Mouse (Mus musculus): ENCODE data around the gene Vdac1.
A peak's percentile ranks its signal among the peaks of the same experiment; 100 is the strongest.
"Not testable (repeated sequence)": the region's sequence is repeated elsewhere in the genome, so short reads cannot be mapped to it uniquely, and the experiment has no call there.

The Vdac1 gene

DNA sequence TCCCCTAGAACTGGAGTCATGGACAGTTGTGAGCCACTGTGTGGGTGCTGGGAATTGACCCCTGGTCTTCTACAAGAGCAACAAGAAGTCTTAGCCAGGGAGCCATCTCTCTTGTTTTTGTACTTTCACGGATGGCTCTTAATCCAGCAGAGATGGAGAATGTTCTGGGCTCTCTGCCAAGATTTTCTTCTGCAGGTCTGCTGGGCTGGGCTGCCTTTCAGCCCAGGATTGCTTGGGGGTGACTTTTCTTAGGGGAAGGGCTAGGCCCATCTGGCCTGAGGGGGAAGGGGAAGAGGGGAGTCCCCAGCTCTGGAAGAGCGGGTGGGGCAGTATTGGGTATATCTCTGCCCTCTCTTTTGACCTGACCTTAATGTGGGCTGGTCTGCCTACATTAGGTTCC is 9.9 kb downstream of the Vdac1 start:
- DNase-seq (ENCODE audit: extremely low spot score), result no peak

DNA sequence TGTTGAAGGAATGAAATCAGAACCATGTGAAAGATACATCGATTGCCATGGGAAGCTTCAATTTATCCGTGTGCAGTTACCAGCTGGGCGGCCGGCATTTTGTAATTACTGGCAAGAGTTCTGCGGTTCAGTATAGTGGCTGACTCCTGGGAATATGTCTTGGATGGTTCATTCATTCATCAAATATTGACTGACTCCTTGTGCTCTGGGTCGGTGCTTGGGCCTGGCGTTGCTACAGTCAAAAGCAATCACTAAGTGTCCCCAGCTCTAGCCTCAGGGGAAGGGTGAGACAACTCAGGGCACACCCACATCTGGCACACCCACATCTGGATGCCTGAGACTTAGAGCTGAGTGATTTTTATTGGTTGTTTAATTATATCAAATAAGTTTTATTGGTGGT is 13.2 kb downstream of the Vdac1 start:
- no peak for DNase-seq (ENCODE audit: extremely low spot score)

DNA sequence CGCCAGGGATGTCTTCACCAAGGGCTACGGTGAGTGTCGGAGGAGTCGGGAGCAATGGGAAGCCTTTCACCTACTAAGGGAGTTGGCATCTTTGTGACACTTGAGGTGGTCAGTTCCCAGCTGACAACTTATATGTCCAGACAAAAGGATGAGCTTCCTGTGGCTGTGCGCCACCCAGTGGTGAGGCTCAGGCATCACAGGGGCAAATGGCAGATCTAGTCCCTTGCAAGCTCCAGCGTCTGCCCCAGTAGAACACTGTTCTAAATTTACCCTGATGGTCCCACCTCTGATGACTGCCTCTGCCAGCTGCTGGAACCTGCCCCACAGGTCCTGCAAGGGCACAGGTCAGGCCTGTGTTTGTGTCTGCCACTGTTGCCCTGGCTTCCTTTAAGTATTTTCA is 13.7 kb downstream of the Vdac1 start:
- peak; percentile 55 for DNase-seq (ENCODE audit: extremely low spot score)

DNA sequence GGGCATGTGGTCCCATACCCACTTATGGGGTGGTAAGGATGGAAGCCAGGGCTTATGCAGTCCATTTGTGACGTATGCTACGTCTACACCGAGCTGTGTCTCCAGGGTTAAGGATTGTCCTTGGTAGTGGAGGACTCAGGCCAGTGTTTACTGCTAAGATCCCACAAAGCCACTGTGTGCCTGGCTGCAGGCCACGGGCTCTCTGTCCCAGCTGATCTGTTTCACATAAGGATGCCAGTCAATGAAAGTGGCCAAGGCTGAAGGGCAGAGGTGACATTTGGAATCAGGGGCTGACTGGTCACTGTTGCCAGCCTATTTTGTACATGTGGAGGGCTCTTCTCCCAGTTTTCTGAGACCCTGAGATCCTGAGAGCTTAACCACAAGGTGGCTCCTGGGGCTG is 16.9 kb downstream of the Vdac1 start:
- no peak for DNase-seq (ENCODE audit: extremely low spot score)

DNA sequence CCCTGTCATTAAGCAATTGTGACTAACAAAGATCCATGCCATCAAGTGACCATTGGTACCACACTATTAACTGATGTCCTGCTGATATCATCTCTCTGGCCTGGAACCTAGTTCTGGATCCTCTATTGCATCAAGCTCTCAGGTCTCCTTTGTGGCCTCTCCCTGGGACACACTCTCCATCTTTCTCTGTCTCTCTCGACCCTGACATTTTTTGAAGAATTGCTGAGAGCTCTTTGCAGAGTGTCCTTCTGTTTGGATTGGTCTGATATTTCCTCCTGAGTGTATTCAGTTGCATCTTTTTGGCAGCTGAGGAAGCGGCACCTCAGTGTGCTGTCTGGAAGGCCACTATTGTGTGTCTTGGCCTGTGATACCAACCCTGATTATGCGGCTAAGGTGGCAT is 18.6 kb downstream of the Vdac1 start:
- no peak for DNase-seq (ENCODE audit: extremely low spot score)

DNA sequence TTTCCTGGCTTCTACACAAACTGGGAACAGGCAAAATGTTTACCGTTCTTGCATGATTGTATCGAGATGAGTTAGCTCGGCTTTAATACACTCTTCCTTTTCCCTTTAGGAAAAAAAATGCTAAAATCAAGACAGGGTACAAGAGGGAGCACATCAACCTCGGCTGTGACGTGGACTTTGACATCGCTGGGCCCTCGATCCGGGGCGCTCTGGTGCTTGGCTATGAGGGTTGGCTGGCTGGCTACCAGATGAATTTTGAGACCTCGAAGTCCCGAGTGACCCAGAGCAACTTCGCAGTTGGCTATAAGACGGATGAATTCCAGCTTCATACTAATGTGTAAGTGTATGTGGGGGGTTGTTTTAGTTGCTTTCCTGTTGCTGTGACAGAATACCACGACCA is 23.1 kb downstream of the Vdac1 start:
- DNase-seq (ENCODE audit: extremely low spot score), result no peak

DNA sequence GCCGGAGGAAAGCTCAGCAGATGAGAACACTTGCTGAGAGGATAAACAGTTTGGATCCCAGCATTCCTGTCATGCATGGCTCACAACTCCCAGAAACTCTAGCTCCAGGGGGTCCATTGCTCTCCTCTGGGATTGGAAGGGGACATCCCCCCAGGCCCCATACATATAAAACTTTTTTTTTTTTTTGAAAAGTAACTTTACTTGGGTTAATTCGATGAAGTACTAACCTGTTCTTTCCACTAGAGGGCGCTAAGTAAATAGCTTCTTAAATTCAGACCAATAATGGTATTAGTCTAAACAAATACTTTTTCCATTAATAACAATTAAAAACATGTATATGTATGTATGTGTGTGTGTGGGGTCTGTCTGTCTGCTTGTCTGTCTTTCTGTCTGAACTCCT is 24.0 kb downstream of the Vdac1 start:
- no peak for DNase-seq (ENCODE audit: extremely low spot score)

DNA sequence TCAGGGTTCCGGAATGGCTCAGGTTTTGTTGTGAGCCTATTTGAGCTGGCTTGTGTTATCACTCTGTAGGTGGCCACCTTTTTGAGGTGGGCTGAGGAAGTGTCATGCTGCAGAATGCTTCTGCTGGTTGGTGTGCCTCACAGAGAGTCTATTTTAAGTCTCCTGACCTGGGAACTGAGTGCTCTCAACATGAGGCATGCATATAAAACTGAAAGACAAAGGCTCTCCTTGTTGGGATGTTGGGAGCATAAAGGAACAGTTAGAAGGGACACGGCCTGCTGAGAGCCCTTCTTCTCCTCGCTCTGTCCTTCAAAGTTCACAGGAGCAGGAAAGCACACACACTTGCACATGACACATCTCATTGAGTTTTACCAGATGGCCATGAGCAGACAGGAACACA is 26.2 kb downstream of the Vdac1 start:
- DNase-seq (ENCODE audit: extremely low spot score), result no peak

DNA sequence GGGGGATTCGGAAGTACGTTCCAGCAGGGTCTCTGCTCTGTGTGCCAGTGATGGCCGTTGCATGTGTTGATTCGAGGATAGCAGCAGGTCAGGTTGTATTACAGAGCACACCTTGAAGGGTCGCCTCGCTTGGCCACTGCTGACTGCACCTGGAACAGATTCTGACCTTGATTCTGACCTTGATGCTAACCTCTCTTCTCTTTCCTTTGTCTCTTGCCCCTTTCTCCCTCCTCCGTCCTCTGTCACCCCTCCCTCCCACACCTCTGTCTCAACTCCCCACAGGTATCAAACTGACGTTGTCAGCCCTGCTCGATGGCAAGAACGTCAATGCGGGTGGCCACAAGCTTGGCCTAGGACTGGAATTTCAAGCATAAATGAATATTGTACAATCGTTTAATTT is 27.5 kb downstream of the Vdac1 start:
- DNase-seq (ENCODE audit: extremely low spot score), result no peak

DNA sequence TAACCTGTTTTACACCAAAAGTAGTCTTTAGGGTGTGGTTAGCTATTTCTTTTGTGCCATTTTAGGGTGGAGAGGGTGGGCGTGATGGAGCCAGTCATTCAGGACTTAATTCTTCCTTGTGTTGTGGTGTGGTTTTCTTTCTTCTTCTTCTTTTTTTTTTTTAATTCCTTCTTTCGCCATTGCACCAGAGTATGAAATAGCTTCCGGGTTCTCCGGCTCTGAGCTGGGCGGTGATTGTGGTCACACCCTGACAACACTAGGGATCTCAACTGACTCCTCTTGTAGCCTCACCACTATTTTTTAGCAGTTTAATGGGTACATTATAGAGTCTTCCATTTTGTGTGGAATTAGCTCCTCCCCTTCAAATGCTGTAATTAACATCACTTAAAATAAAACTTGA is 28.3 kb downstream of the Vdac1 start:
- DNase-seq (ENCODE audit: extremely low spot score), result not testable (repeated sequence)

DNA sequence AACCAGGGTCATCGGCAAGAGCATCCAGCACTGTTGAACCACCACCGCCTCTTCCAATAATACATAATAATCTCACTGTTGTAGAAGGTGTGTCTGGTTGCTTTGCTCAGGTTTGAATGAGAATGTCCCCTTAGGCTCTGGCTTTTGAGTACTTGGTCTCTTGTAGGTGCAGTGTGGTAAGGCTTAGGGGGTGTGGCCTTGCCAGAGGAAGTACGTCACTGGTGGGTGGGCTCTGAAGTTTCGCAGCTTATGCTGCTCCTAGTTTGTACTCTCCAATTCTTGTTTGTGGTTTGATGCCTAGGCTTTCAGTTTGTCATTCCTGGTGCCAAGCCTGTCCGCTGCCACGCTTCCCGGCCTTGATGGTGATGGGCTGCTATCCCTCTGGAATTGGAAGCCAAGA is 29.3 kb downstream of the Vdac1 start:
- DNase-seq (ENCODE audit: extremely low spot score), result no peak

DNA sequence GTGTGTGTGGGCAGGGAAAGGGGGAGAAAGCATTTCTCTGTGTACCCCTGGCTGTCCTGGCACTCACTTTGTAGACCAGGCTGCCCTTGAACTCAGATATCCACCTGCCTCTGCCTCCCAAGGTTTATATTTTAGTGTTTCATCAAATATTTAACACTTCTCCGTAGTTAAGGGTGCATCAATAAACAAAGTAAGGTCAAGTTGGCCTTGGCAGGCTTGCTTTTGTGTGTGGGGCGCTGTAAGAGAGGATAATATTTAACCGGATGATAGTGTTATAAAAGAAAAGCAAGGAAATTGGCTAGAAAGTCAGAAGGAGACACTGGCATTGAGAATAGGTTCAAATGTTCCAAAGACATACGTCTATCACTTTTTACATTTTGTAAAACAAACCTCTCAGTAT is 33.8 kb downstream of the Vdac1 start:
- no peak for DNase-seq (ENCODE audit: extremely low spot score)

DNA sequence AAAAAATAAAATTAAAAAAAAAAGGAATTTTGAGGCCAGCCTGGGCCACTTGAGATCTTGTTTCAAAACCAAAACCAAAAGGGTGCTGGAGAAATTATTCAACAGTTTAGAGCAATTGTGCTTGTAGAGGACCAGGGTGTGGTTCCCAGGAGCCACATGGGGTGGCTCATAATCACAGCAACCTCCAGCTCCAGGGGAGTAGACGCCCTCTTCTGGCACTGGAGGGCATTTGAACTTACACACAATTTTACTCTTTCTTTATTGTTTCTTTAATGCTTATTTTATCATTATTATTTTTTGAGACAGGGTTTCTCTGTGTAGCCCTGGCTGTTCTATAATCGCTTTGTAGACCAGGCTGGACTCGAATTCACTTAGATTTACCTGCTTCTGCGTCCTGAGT is 34.7 kb downstream of the Vdac1 start:
- DNase-seq (ENCODE audit: extremely low spot score), result no peak

DNA sequence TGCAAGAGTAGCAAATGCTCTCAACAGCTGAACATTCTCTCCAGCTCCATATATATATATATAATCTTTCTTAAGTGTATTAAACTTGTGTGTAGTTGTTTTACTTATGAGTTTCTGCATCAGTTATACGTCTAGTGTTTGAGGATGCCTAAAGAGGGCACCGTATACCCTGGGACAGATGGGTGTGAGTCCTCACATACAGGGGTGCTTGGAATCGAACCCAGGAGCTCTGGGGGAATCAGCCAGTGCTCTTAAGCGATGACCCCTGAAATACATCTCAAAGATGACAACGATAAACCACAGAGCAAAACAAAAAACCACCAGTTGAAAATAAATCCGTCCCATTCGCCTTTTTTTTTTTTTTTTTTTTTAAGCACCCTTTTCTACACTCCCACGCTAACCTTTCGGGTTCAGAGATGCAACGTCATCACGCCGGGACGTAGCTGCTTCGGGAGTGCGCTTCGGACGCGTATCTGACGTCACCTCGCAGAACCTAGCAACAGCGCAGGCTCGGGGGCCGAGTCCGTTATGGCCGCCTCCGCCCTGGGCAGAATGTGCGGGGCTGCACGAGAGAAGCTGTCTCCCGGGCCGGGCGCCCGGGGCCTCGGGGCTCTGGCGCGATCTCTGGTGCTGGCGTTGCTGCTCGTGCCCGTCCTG is 35.4 kb downstream of the Vdac1 start, which contains the start of gene 9530068E07Rik:
Gene 9530068E07Rik, plus strand, starts transcription at position 489 of the 657 bp plus-strand sequence.
- peak; percentile 89 for DNase-seq (ENCODE audit: extremely low spot score)

DNA sequence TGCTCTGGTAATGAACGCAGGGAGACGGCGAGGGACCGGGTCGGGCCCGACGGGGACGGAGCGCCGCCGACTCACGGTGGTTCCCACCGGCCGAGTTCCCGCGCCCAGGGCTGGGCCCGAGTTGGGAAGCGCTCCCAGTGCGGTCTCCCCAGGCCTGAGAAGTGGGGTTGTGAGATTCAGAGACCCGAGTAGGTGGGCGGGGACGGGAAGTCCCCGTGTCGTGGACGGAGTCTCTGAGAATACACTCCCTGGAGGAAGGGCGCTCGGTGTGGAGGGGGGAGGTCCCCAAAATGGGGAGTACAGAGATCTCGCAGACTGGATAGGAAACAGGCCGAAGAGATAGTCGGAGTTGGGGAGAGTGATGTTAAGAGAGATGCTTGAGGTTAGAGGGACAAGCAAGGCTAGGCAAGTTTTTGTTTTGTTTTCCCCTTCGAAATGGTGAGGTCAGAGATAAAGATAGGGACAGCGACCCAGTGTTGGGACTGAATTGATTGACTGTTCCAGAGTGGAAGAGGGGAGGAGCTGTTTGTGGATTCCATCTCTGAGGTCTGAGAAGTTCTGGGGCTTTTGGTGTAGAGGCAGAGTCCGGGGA is 36.0 kb downstream of the Vdac1 start:
- peak; percentile 61 for DNase-seq (ENCODE audit: extremely low spot score)

DNA sequence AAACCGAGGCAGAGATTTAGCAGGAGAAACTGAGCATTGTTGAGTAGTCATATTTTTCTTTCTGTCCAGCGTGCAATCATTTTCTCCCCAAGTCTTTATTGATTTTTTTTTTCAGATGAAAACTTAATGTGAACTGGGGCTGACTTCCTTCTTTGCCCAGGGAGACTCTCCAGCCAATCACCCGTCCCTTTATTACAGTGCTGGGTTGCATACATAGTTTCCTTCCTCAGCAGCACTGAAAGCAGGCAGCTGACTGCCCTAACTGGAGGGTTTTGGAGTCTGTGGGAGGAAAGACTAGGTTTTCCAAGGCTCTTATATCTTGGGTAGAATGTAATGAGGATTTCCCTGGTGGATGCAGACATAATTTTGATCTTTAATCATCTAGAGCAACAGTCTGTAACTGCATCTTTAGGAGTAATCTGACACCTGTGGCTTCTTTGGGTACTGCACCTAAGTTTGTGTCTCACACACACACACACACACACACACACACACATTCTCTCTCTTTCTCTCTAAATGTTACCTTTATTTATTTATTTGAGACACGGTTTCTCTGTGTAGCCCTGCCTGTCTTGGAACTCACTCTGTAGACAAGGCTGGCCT is 36.8 kb downstream of the Vdac1 start:
- DNase-seq (ENCODE audit: extremely low spot score), result no peak

DNA sequence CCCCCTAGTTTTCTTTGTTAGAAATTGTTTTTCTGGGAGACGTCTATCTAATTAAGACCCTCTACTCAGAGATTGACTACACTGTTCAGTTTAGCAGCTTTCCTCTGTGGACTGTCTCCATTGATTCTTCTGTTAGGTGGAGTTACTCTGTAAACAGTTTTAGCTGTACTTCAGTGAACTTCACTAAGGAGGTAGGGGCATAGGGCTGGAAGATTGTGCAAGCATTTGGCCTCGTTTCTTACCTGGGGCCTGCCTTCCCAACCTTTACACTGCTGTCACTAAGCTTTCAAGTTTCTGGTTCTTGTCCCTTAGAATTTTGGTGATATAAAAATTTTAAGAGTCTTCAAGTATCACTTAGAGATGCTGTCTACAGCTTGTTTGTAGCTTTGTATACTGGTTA is 40.8 kb downstream of the Vdac1 start:
- DNase-seq (ENCODE audit: extremely low spot score), result no peak

DNA sequence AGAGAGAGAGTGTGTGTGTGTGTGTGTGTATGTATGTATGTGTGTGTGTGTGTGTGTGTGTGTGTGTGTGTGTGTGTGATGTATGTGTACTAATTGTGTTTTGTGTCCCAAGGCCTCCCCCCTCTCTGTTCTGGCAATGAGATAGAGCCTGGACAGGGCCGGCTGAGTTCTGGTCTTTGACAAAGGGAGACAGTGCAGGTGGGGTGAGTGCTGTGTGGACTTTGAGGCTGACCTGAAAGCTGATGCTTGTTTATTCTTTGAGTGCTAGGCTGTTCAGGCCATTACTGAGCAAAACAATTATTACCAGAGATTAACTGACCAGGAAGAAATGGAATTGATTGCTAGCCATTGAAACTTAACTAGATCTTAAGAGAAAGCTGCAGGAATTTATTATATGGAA is 41.9 kb downstream of the Vdac1 start:
- DNase-seq (ENCODE audit: extremely low spot score), result no peak

DNA sequence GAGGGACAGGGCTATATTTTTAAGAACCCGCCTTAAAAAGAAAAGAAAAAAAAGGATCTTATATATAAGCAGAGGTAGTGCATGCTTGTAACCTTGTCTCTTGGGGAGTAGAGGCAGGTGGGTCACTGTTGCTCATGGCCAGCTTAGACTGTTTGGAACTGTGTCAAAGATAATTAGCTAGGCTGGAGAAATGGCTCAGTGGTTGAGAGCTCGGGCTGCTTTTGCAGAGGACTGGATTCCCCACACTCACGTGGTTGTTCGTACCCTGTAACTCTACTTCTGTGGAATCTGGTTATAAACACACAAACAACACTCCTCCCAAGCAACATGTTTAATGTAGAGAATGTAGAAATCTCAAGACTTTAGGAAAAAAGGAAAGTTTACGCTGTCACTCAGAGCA is 43.5 kb downstream of the Vdac1 start:
- no peak for DNase-seq (ENCODE audit: extremely low spot score)

DNA sequence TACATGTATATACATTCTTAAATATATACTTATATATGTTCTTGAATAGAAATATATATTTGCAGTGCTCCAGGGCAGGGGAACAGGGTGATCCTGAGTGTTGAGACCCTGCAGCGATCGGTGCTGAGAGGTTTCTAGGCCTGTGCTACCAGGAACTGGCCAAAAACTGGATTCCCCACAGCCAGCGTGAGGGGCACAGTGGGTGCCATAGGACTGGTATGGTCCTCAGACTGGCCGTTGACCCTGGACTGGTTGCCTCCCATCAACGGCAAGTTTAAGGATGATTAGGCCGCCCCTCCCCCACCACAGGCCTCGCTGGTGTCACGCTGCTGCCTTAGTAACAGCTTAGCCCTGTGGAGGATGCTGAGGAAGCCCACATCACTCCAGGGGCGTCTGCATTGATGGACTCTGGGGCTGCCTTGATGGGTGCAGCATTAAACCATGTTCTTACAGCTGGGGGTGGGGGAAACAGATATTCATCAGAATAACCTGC is 44.6 kb downstream of the Vdac1 start:
- no peak for DNase-seq (ENCODE audit: extremely low spot score)

DNA sequence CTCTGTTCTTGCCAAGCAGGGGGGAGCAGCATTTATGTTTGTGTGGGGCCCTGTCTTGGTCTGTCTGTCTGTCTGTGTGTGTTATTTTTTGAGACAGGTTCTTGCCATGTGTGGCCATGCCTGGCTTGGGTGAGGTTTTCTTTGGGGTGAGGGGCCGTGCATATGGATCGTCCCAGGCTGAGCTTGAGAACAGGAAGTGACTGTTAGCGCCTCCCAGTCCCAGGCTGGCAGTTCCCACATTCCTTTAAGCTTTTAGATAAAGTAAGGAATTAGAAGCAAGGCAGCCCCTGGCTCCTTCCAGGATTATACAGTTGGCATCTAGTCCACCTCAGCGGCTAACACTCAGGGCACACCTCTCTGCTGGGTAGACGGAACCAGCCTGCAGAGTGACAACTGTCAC is 48.7 kb downstream of the Vdac1 start:
- DNase-seq (ENCODE audit: extremely low spot score), result no peak

DNA sequence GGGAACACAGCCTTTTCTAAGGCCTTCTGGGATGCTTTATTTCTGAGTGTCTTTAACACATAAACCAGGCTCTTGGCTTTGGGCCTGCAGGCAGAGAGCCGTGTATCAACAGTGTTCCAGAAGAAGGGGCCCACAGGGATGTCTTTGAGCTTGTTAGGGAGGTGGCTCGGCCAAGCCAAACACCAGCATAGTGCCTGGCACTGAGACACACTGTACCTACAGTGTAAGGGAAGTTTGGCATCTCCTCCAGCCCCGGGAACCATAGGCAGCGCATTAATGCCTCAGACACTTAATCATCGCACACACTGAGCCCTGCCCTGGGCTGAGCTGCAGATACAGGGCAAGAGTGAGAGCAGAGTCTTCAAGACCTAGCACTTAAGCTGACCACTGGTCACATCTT is 57.7 kb downstream of the Vdac1 start:
- DNase-seq (ENCODE audit: extremely low spot score), result no peak

DNA sequence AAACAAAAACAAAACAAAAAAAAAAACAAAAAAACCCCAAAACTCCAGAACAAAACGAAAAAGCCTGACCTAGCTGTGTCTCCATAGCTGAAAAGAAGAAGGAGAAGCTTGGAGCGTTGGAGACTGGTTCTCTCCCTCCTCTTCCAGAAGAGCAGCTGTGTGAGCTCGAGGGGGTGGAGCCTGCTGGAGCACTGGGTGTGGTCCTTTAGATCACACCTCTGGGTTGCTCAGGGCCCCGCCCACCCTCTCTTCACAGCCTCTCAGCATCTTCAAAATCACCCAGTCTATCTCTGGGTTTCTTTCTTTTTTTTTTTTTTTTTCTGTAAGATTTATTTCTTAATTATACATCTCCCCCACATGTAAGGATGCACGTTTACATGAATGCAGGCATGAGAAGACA is 58.6 kb downstream of the Vdac1 start:
- no peak for DNase-seq (ENCODE audit: extremely low spot score)
